ENCODE assay signal across 8 mouse cellular contexts in the genomic region with DNA sequence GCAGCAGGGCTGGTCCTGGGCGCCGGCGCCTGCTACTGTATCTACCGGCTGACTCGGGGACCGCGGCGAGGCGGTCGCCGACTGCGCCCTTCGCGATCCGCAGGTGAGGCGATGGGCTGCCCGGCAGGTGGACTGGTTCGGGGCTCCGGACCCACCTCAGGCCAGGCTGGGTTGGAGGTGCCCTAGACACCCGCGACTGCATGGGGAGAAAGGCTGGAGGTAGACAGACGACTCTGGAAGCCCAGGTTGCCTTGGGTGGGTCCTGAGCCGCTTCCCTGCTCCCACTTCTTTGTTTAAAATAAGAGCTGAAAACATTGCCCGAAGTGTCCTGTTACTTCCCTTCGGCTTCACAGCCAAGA. TPM values are rescaled to one million over a fixed set of nuclear protein-coding genes. Genes with fewer than 3 reads are reported as not detected.
A peak's percentile ranks its signal among the peaks of the same experiment; 100 is the strongest.
DNase-seq lines count a peak whose midpoint lies in the region; ATAC-seq lines count a peak whose summit lies in the region.
"Had no signal": no experiment of that assay in that cellular context is flagged by ENCODE, and none has a peak within 500 bp of the region (broad histone marks: within the 10 kb centered on the region; RNA-seq: fewer than 3 reads in every experiment).

No protein-coding gene starts in this region.

- peak overlapping the region; percentile 73 for H3K27ac ChIP-seq in embryonic facial prominence, embryonic 14.5 days (replicated peaks; ENCODE audit: low read depth, low read length)
- peak overlapping the region; percentile 90 for H3K27ac ChIP-seq in limb, embryonic 12.5 days
- peak overlapping the region; percentile 84 for H3K27ac ChIP-seq in stomach, embryonic 14.5 days (ENCODE audit: low read length)

- H3K9me3 ChIP-seq in megakaryocyte, embryonic 14.5 days: no peaks in the 10 kb centered on the region
- H3K9me3 ChIP-seq in embryonic facial prominence, embryonic 14.5 days (ENCODE audit: control insufficient read depth, low read length): no peaks in the 10 kb centered on the region
- no peaks in the 10 kb centered on the region for H3K9me3 ChIP-seq in limb, embryonic 12.5 days
- H3K9me3 ChIP-seq in stomach, embryonic 14.5 days (ENCODE audit: control insufficient read depth, low read depth, low read length): no peaks in the 10 kb centered on the region

- peak overlapping the region; percentile 97 for H3K4me3 ChIP-seq in megakaryocyte, embryonic 14.5 days (replicated peaks)
- peak overlapping the region; percentile 79 for H3K4me3 ChIP-seq in embryonic facial prominence, embryonic 14.5 days (ENCODE audit: low read depth, low read length)
- H3K4me3 ChIP-seq in limb, embryonic 12.5 days (replicated peaks): peak overlapping the region; percentile 81
- H3K4me3 ChIP-seq in stomach, embryonic 14.5 days (ENCODE audit: low read depth, low read length): peak overlapping the region; percentile 80

- ATAC-seq in megakaryocyte, adult 5-6 weeks (ENCODE audit: poor library complexity, severe bottlenecking): no peak
- no peak for ATAC-seq in embryonic facial prominence, embryonic 14.5 days (ENCODE audit: low read depth)
- ATAC-seq in limb, embryonic 12.5 days (ENCODE audit: insufficient number of reproducible peaks, insufficient read depth, low FRiP score, low TSS enrichment, low read depth): peak; percentile 60
- ATAC-seq in stomach, embryonic 14.5 days (ENCODE audit: insufficient number of reproducible peaks, insufficient read depth, low FRiP score, low read depth): no peak

- DNase-seq in embryonic facial prominence, embryonic 14.5 days (ENCODE audit: low spot score): no peak
- no peak for DNase-seq in layer of hippocampus, adult 8-10 months (ENCODE audit: low spot score in 2 of 2)
- no peak for DNase-seq in cerebellum, adult 9-11 months

- H3K4me1 ChIP-seq in megakaryocyte, embryonic 14.5 days: peaks cover 30% of the 10 kb centered on the region
- H3K4me1 ChIP-seq in embryonic facial prominence, embryonic 14.5 days (ENCODE audit: control insufficient read depth, insufficient read depth, low read length): peaks cover 10% of the 10 kb centered on the region
- peaks cover 18% of the 10 kb centered on the region for H3K4me1 ChIP-seq in limb, embryonic 12.5 days (replicated peaks)
- 0 out of 2 replicates have a peak, but pooled peaks cover 4% of the 10 kb centered on the region for H3K4me1 ChIP-seq in stomach, embryonic 14.5 days (ENCODE audit: control insufficient read depth, insufficient read depth, low read length)

- peak overlapping the region; percentile 89 for H3K9ac ChIP-seq in embryonic facial prominence, embryonic 14.5 days (ENCODE audit: low read depth, low read length)
- peak overlapping the region; percentile 85 for H3K9ac ChIP-seq in limb, embryonic 12.5 days (replicated peaks)
- peak overlapping the region; percentile 68 for H3K9ac ChIP-seq in stomach, embryonic 14.5 days (replicated peaks; ENCODE audit: low read depth, low read length)

- peak overlapping the region; percentile 64 for H3K4me2 ChIP-seq in embryonic facial prominence, embryonic 14.5 days (ENCODE audit: low read depth, low read length)
- H3K4me2 ChIP-seq in limb, embryonic 12.5 days: peak overlapping the region; percentile 86
- H3K4me2 ChIP-seq in stomach, embryonic 14.5 days (replicated peaks; ENCODE audit: low read depth, low read length): peak overlapping the region; percentile 80

- H3K27me3 ChIP-seq in megakaryocyte, embryonic 14.5 days (replicated peaks): peaks cover 10% of the 10 kb centered on the region
- no peaks in the 10 kb centered on the region for H3K27me3 ChIP-seq in embryonic facial prominence, embryonic 14.5 days (replicated peaks; ENCODE audit: control insufficient read depth, insufficient read depth, low read length)
- H3K27me3 ChIP-seq in limb, embryonic 12.5 days: peaks cover 14% of the 10 kb centered on the region; the same call in 1 of the 2 replicates
- no peaks in the 10 kb centered on the region for H3K27me3 ChIP-seq in stomach, embryonic 14.5 days (ENCODE audit: control insufficient read depth, insufficient read depth, low read length)

- H3K36me3 ChIP-seq in megakaryocyte, embryonic 14.5 days (replicated peaks; ENCODE audit: low read length): peaks cover 31% of the 10 kb centered on the region
- peaks cover 31% of the 10 kb centered on the region for H3K36me3 ChIP-seq in embryonic facial prominence, embryonic 14.5 days (ENCODE audit: control insufficient read depth, insufficient read depth, low read length)
- H3K36me3 ChIP-seq in limb, embryonic 12.5 days: peaks cover 36% of the 10 kb centered on the region
- peaks cover 24% of the 10 kb centered on the region for H3K36me3 ChIP-seq in stomach, embryonic 14.5 days (ENCODE audit: control insufficient read depth, insufficient read depth, low read length)

- WGBS in embryonic facial prominence, embryonic 14.5 days: under 1% methylated on average over 18 of the region's 25 CpGs
- under 1% methylated on average over 25 of the region's 25 CpGs for WGBS in limb, embryonic 12.5 days
- 1% methylated on average over 25 of the region's 25 CpGs for WGBS in stomach, embryonic 14.5 days

RNA-seq across cellular contexts. Expression of a gene that starts 0.5 kb away (rescaled TPM):
- polyA plus RNA-seq in megakaryocyte, embryonic 14.5 days (2012; ENCODE audit: insufficient read depth, low replicate concordance): 17.2 and 24.5 TPM in 2 replicates
- total RNA-seq in megakaryocyte, adult 5-6 weeks (2015): 27.5 and 33.1 TPM in 2 replicates
- 27.0 and 30.3 TPM in 2 replicates for total RNA-seq in megakaryocyte, adult 5-6 weeks (2017)
- polyA plus RNA-seq in embryonic facial prominence, embryonic 14.5 days (2014; fragmentation: Nextera tagmentation; extraction: Ambion mirVana): 37.1 and 40.6 TPM in 2 replicates
- 60.9 and 62.0 TPM in 2 replicates for polyA plus RNA-seq in limb, embryonic 12.5 days (2016; fragmentation: Nextera tagmentation; extraction: Ambion mirVana)
- 57.5 and 59.2 TPM in 2 replicates for polyA plus RNA-seq in stomach, embryonic 14.5 days (2014; fragmentation: Nextera tagmentation; extraction: Ambion mirVana)
- 10 to 100 TPM; 18.8 to 21.6 (median 21.4) TPM for total RNA-seq in layer of hippocampus, adult 8-10 months (2022)

RNA-seq across cellular contexts. Expression of a gene that starts 0.7 kb away (rescaled TPM):
- not detected in 2 replicates for polyA plus RNA-seq in megakaryocyte, embryonic 14.5 days (2012; ENCODE audit: insufficient read depth, low replicate concordance)
- total RNA-seq in megakaryocyte, adult 5-6 weeks (2015): 0.23 TPM in 1 of 2 replicates, not detected in the other
- total RNA-seq in megakaryocyte, adult 5-6 weeks (2017): not detected in 2 replicates
- 0.25 and 0.46 TPM in 2 replicates for polyA plus RNA-seq in embryonic facial prominence, embryonic 14.5 days (2014; fragmentation: Nextera tagmentation; extraction: Ambion mirVana)
- polyA plus RNA-seq in limb, embryonic 12.5 days (2016; fragmentation: Nextera tagmentation; extraction: Ambion mirVana): 0.13 and 0.26 TPM in 2 replicates
- polyA plus RNA-seq in stomach, embryonic 14.5 days (2014; fragmentation: Nextera tagmentation; extraction: Ambion mirVana): 0.29 TPM in 2 replicates
- total RNA-seq in layer of hippocampus, adult 8-10 months (2022): under 1 TPM in 3 of 4 experiments, not detected in 1; 0.19 to 0.52 (median 0.47) TPM
- total RNA-seq: neutrophil, adult 5-6 weeks had no signal

RNA-seq across cellular contexts. Expression of a gene that starts 55.1 kb away (rescaled TPM):
- polyA plus RNA-seq in megakaryocyte, embryonic 14.5 days (2012; ENCODE audit: insufficient read depth, low replicate concordance): 0.17 and 0.44 TPM in 2 replicates
- total RNA-seq in megakaryocyte, adult 5-6 weeks (2015): 1.7 and 2.1 TPM in 2 replicates
- 0.62 and 1.2 TPM in 2 replicates for total RNA-seq in megakaryocyte, adult 5-6 weeks (2017)
- polyA plus RNA-seq in embryonic facial prominence, embryonic 14.5 days (2014; fragmentation: Nextera tagmentation; extraction: Ambion mirVana): 2.4 and 2.8 TPM in 2 replicates
- polyA plus RNA-seq in limb, embryonic 12.5 days (2016; fragmentation: Nextera tagmentation; extraction: Ambion mirVana): 2.8 and 3.2 TPM in 2 replicates
- 3.4 and 3.7 TPM in 2 replicates for polyA plus RNA-seq in stomach, embryonic 14.5 days (2014; fragmentation: Nextera tagmentation; extraction: Ambion mirVana)
- total RNA-seq in layer of hippocampus, adult 8-10 months (2022): 10 to 100 TPM; 21.7 to 28.2 (median 23.9) TPM
